Mouse (Mus musculus): ENCODE measurements around the gene Dlgap4. TPM values are rescaled to one million over a fixed set of nuclear protein-coding genes. Genes with fewer than 3 reads are reported as not detected.

Gene Dlgap4
- total and polyA plus RNA-seq, 3 experiments, result 15.7 to 113 (median 54.8) TPM

GRCm38 (mm10) chr2:156723899-156724523, 110.5 kb downstream of the Dlgap4 start:
- no peak for DNase-seq (ENCODE audit: low spot score)
- H3K4me1 ChIP-seq (ENCODE audit: insufficient read depth, low read depth, low read length), result peaks cover 76% of the 10 kb centered on the region

DNA sequence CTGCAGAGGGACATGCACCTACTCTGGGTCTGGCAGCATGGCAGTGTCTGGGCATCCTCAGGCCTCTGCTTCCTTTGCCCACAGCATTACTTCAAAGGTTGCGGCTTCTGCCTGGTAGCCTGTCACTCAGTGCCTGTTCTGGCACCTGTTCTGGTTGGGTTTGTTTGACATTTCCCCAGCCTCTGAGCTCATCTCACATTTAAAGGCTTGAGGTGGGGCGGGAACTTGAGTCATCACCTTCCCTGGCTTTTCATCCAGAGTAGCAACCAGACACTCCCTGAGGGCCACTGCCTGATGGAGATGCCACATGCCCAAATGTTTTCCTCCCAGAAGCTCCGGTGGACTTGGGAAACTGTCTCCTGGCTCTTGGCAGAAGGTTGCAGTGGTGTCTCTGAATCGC, 111.4 kb downstream of the Dlgap4 start:
- Histone ChIP-seq H3K9me3 (replicated peaks) (no peaks in the 10 kb centered on the region), H3K4me1 (ENCODE audit: insufficient read depth, low read depth, low read length) (peaks cover 78% of the 10 kb centered on the region), H3K27me3 (ENCODE audit: insufficient read depth, low read length) (no peaks in the 10 kb centered on the region), H3K4me3 (ENCODE audit: low read depth, low read length) (no peak overlapping the region), H3K36me3 (replicated peaks) (peaks cover 35% of the 10 kb centered on the region)
- no peak for TF ChIP-seq CTCF (IDR thresholded peaks at IDR 0.05; ENCODE audit: low read depth, low read length)
- DNase-seq (ENCODE audit: low spot score) (no peak), ATAC-seq (ENCODE audit: extremely low read depth, insufficient number of reproducible peaks, low FRiP score, poor library complexity, severe bottlenecking) (no peak)

More at GRCm38 (mm10) chr2:156723899-156724523, 110.5 kb downstream of the Dlgap4 start:
- Histone ChIP-seq H3K36me3 (replicated peaks) (peaks cover 35% of the 10 kb centered on the region), H3K4me3 (ENCODE audit: low read depth, low read length) (no peak overlapping the region), H3K27me3 (ENCODE audit: insufficient read depth, low read length) (no peaks in the 10 kb centered on the region), H3K9me3 (replicated peaks) (no peaks in the 10 kb centered on the region)
- TF ChIP-seq GATA2 (IDR thresholded peaks at IDR 0.05; ENCODE audit: borderline replicate concordance, low read depth, low read length) (no peak), TAL1 (conservative IDR thresholded peaks at IDR 0.05; ENCODE audit: low read depth, low read length) (no peak), CTCF (IDR thresholded peaks at IDR 0.05; ENCODE audit: low read depth, low read length) (no peak)
- ATAC-seq (ENCODE audit: extremely low read depth, insufficient number of reproducible peaks, low FRiP score, poor library complexity, severe bottlenecking), result no peak

- TF ChIP-seq GATA1 (IDR thresholded peaks at IDR 0.05; ENCODE audit: borderline replicate concordance, low read length), result no peak
- TF ChIP-seq TAL1 (conservative IDR thresholded peaks at IDR 0.05; ENCODE audit: low read depth, low read length), result no peak
- no peak overlapping the region for H3K4me3 ChIP-seq (ENCODE audit: low read depth, low read length)
- ATAC-seq (ENCODE audit: extremely low read depth, insufficient number of reproducible peaks, low FRiP score, poor library complexity, severe bottlenecking) (no peak), DNase-seq (ENCODE audit: low spot score) (no peak)
- H3K9me3 ChIP-seq (replicated peaks), result no peaks in the 10 kb centered on the region
- H3K36me3 ChIP-seq (replicated peaks), result peaks cover 37% of the 10 kb centered on the region
- peaks cover 81% of the 10 kb centered on the region for H3K4me1 ChIP-seq (ENCODE audit: insufficient read depth, low read depth, low read length)
- H3K27me3 ChIP-seq (ENCODE audit: insufficient read depth, low read length), result no peaks in the 10 kb centered on the region
Observed at GRCm38 (mm10) chr2:156726344-156726743, 112.8 kb downstream of the Dlgap4 start.

DNA sequence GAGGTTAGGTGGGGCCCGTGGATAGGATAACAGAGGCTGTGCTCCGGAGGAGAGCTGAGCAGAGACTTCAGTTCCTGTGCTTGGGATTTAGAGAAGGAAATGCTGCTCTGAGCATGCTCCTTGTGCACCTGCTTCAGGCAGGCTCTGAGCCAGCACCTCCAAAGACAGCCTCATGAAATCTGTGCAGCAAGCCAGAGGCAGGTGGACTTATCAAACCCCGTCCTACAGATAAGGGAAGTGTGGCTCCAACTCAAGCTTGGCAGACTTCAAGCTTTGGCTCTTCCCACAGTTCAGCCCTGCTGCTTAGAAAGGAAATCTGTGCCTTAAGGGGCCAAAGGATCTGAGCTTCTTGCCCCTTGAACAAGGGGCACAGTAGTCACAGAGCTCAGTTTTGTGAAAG, 113.4 kb downstream of the Dlgap4 start:
- ATAC-seq (ENCODE audit: extremely low read depth, insufficient number of reproducible peaks, low FRiP score, poor library complexity, severe bottlenecking) (no peak), DNase-seq (ENCODE audit: low spot score) (no peak)
- H3K36me3 ChIP-seq (replicated peaks), result peaks cover 41% of the 10 kb centered on the region
- H3K4me3 ChIP-seq (ENCODE audit: low read depth, low read length), result no peak overlapping the region
- TF ChIP-seq GATA1 (IDR thresholded peaks at IDR 0.05; ENCODE audit: borderline replicate concordance, low read length) (no peak), POLR2AphosphoS5 (IDR thresholded peaks at IDR 0.05; ENCODE audit: insufficient replicate concordance, low read depth, low read length) (no peak), CTCF (IDR thresholded peaks at IDR 0.05; ENCODE audit: low read depth, low read length) (no peak), GATA2 (IDR thresholded peaks at IDR 0.05; ENCODE audit: borderline replicate concordance, low read depth, low read length) (no peak), TAL1 (conservative IDR thresholded peaks at IDR 0.05; ENCODE audit: low read depth, low read length) (no peak)
- H3K9me3 ChIP-seq (replicated peaks), result no peaks in the 10 kb centered on the region
- peaks cover 81% of the 10 kb centered on the region for H3K4me1 ChIP-seq (ENCODE audit: insufficient read depth, low read depth, low read length)
- no peaks in the 10 kb centered on the region for H3K27me3 ChIP-seq (ENCODE audit: insufficient read depth, low read length)

DNA sequence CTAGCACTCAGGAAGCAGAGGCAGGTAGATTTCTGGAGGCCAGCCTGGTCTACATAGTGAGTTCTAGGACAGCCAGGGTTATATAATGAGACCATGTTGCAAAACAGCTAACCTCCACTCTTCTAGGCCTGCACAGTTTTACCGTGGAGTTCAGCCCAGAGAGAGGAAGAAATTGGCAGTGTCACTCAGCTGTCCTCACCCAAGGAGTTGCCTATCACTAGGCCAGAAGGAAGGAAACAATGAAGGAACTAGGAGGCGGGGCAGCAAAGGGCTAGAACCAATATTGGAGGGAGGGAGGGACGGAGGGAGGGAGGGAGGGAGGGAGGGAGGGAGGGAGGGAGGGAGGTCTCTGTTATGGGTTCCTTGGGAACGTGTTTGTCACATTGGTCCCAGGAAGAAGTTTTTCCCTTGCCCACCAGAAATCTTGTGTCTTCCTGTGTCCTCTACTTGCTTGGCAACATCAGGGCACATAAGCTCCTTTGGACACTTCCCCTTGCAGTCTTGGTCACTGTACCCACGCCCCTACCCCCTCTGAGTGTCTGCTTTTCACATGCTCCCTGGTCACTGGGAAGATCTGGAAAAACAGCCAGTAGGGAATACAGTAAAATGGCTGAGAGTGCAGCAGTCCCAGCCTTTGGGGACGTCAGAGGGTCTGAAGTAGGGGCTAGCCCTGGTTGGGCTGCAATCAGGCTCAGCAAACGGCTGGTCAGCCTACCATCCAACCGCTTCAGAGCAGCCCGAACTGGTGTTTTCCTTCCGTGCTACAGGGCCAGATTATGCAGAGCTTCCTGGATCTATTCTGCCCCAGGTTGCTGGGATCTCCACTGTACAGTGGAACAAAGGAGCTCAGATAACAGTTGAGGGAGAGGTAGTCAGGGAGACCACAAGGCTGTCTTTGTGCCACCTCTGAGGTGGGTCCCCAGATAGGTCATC, 116.3 kb downstream of the Dlgap4 start:
- peak; percentile 52 for DNase-seq (ENCODE audit: low spot score)
- Histone ChIP-seq H3K4me3 (ENCODE audit: low read depth, low read length) (peak overlapping the region; percentile 71), H3K4me1 (ENCODE audit: insufficient read depth, low read depth, low read length) (peaks cover 66% of the 10 kb centered on the region)

GRCm38 (mm10) chr2:156730501-156730921, 117.0 kb downstream of the Dlgap4 start:
- H3K9me3 ChIP-seq (replicated peaks), result no peaks in the 10 kb centered on the region
- peaks cover 53% of the 10 kb centered on the region for H3K36me3 ChIP-seq (replicated peaks)
- no peak for TF ChIP-seq CTCF (IDR thresholded peaks at IDR 0.05; ENCODE audit: low read depth, low read length)
- TF ChIP-seq POLR2AphosphoS5 (IDR thresholded peaks at IDR 0.05; ENCODE audit: insufficient replicate concordance, low read depth, low read length), result no peak
- no peak for TF ChIP-seq GATA2 (IDR thresholded peaks at IDR 0.05; ENCODE audit: borderline replicate concordance, low read depth, low read length)
- TF ChIP-seq GATA1 (IDR thresholded peaks at IDR 0.05; ENCODE audit: borderline replicate concordance, low read length), result no peak
- peak overlapping the region; percentile 71 for H3K4me3 ChIP-seq (ENCODE audit: low read depth, low read length)
- H3K4me1 ChIP-seq (ENCODE audit: insufficient read depth, low read depth, low read length), result peaks cover 59% of the 10 kb centered on the region
- H3K27me3 ChIP-seq (ENCODE audit: insufficient read depth, low read length), result no peaks in the 10 kb centered on the region
- ATAC-seq (ENCODE audit: extremely low read depth, insufficient number of reproducible peaks, low FRiP score, poor library complexity, severe bottlenecking), result no peak
- DNase-seq (ENCODE audit: low spot score), result peak; percentile 42

More for the DNA sequence above, 116.3 kb downstream of the Dlgap4 start:
- Histone ChIP-seq H3K27me3 (ENCODE audit: insufficient read depth, low read length) (no peaks in the 10 kb centered on the region), H3K9me3 (replicated peaks) (no peaks in the 10 kb centered on the region), H3K36me3 (replicated peaks) (peaks cover 54% of the 10 kb centered on the region)
- peak; percentile 41; the same call in 1 of the 2 replicates for ATAC-seq (ENCODE audit: extremely low read depth, insufficient number of reproducible peaks, low FRiP score, poor library complexity, severe bottlenecking)
- TF ChIP-seq POLR2AphosphoS5 (IDR thresholded peaks at IDR 0.05; ENCODE audit: insufficient replicate concordance, low read depth, low read length) (no peak), GATA1 (IDR thresholded peaks at IDR 0.05; ENCODE audit: borderline replicate concordance, low read length) (no peak), CTCF (IDR thresholded peaks at IDR 0.05; ENCODE audit: low read depth, low read length) (no peak), GATA2 (IDR thresholded peaks at IDR 0.05; ENCODE audit: borderline replicate concordance, low read depth, low read length) (no peak), TAL1 (conservative IDR thresholded peaks at IDR 0.05; ENCODE audit: low read depth, low read length) (no peak)

All from G1E (cell line).